Mouse (Mus musculus): Measurements from ENCODE around the gene Eloa. TPM values are rescaled to one million over a fixed set of nuclear protein-coding genes. Genes with fewer than 3 reads are reported as not detected.

Gene Eloa
- polyA plus RNA-seq, 1 experiment from 2014 or later: 39.8 TPM

DNA sequence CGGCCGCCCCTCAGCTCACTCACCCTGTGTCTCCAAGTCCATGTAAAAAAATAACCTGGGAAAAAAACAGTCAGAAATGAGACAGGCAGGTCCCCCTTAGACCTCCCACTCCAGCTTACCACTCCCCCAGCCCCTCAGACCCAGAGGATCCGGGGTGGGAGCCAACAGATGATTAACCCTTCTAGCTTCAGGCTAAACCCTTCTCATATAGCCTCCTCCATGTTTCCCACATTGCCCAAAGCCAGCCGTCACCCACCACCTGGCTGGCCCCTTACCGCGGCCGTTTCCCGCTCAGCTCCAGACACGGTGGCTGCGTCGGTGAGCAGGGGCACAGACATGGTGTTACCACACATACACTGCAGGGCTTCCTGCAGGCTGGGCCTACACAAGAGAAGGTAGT, 51.0 kb downstream of the Eloa start:
- Histone ChIP-seq H3K27me3 (ENCODE audit: control insufficient read depth, insufficient read depth, low read length) (no peaks in the 10 kb centered on the region), H3K4me2 (replicated peaks; ENCODE audit: low read depth, low read length) (no peak overlapping the region), H3K9me3 (ENCODE audit: control insufficient read depth, low read depth, low read length) (no peaks in the 10 kb centered on the region), H3K4me3 (ENCODE audit: low read depth, low read length) (no peak overlapping the region), H3K27ac (ENCODE audit: low read length) (no peak overlapping the region), H3K36me3 (ENCODE audit: control insufficient read depth, insufficient read depth, low read length) (peaks cover 45% of the 10 kb centered on the region), H3K9ac (replicated peaks; ENCODE audit: low read depth, low read length) (no peak overlapping the region), H3K4me1 (ENCODE audit: control insufficient read depth, insufficient read depth, low read length) (peaks cover 12% of the 10 kb centered on the region; the same call in 1 of the 2 replicates)
- WGBS: 84% methylated on average over 11 of the region's 11 CpGs
- ATAC-seq (ENCODE audit: insufficient number of reproducible peaks, insufficient read depth, low FRiP score, low read depth): no peak

DNA sequence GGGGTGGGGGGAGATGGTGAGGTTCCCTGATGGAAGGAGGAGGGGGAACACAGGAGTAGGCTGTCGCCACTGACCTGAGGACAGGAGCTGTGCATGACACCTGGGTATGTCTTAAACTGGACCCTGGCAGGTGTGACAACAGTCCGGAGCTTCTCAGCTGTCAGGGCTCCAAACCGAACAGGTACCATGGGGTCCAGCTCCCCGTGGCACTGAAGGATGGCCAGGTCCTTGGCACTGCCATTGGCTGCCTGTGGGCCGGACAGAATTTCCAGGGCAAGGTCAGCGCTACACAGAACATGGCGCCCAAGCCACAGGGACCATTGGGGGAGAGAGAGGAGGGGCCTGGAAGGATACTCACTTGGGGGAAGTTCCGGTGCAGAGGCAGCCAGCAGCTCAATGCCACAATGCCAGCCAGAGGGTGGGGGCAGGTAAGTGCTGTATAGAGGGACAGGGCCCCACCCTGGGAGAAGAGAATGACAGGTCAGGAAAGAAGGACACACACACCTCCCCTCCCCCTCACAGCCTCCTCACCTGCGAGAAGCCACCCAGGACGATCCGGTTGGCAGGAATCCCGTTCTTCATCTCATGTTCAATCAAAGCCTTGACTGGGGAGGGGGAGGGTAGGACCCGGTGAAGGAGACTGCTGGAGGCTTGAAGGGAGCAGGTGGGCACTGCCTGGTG, 52.4 kb downstream of the Eloa start:
- Histone ChIP-seq H3K27ac (ENCODE audit: low read length) (no peak overlapping the region), H3K27me3 (ENCODE audit: control insufficient read depth, insufficient read depth, low read length) (no peaks in the 10 kb centered on the region), H3K9ac (replicated peaks; ENCODE audit: low read depth, low read length) (no peak overlapping the region), H3K36me3 (ENCODE audit: control insufficient read depth, insufficient read depth, low read length) (peaks cover 39% of the 10 kb centered on the region), H3K4me2 (replicated peaks; ENCODE audit: low read depth, low read length) (no peak overlapping the region), H3K4me3 (ENCODE audit: low read depth, low read length) (no peak overlapping the region), H3K9me3 (ENCODE audit: control insufficient read depth, low read depth, low read length) (no peaks in the 10 kb centered on the region), H3K4me1 (ENCODE audit: control insufficient read depth, insufficient read depth, low read length) (peaks cover 17% of the 10 kb centered on the region)
- WGBS: 88% methylated on average over 11 of the region's 13 CpGs
- ATAC-seq (ENCODE audit: insufficient number of reproducible peaks, insufficient read depth, low FRiP score, low read depth): no peak

DNA sequence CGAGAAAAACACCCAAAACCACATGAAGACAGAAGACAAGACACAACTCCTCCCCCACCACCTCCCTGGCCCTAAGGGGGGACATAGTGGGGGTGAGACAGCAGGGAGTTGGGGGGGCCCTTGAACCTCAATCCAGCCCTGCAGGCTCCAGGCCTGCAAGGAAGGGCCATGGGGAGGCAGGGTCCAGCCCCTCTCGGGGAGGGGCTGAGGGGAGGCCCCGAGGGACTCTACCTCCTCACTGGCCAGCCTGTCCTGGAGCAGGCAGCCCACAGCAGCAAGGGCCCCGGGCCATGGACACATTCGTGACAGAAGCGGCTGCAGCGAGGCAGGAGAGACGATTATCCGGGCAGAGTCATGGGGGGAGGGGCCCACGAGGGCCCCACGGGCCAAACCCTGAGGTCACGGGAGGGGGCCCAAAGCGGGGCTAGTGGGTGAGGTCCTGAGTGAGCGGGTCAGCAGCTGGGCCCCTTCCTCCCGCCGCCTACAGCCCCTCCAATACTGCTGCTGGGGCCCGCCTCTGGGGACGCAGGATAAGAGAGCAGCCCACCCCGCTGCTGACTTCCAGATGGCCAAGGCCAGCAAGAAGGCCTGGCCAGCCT, 53.2 kb downstream of the Eloa start:
- ATAC-seq (ENCODE audit: insufficient number of reproducible peaks, insufficient read depth, low FRiP score, low read depth): no peak
- H3K4me3 ChIP-seq (ENCODE audit: low read depth, low read length): no peak overlapping the region
- H3K27ac ChIP-seq (ENCODE audit: low read length): no peak overlapping the region
- H3K27me3 ChIP-seq (ENCODE audit: control insufficient read depth, insufficient read depth, low read length): no peaks in the 10 kb centered on the region
- no peak overlapping the region for H3K9ac ChIP-seq (replicated peaks; ENCODE audit: low read depth, low read length)
- H3K4me2 ChIP-seq (replicated peaks; ENCODE audit: low read depth, low read length): no peak overlapping the region
- peaks cover 39% of the 10 kb centered on the region for H3K36me3 ChIP-seq (ENCODE audit: control insufficient read depth, insufficient read depth, low read length)
- H3K9me3 ChIP-seq (ENCODE audit: control insufficient read depth, low read depth, low read length): no peaks in the 10 kb centered on the region
- WGBS: 64% methylated on average over 19 of the region's 19 CpGs
- H3K4me1 ChIP-seq (ENCODE audit: control insufficient read depth, insufficient read depth, low read length): peaks cover 19% of the 10 kb centered on the region

DNA sequence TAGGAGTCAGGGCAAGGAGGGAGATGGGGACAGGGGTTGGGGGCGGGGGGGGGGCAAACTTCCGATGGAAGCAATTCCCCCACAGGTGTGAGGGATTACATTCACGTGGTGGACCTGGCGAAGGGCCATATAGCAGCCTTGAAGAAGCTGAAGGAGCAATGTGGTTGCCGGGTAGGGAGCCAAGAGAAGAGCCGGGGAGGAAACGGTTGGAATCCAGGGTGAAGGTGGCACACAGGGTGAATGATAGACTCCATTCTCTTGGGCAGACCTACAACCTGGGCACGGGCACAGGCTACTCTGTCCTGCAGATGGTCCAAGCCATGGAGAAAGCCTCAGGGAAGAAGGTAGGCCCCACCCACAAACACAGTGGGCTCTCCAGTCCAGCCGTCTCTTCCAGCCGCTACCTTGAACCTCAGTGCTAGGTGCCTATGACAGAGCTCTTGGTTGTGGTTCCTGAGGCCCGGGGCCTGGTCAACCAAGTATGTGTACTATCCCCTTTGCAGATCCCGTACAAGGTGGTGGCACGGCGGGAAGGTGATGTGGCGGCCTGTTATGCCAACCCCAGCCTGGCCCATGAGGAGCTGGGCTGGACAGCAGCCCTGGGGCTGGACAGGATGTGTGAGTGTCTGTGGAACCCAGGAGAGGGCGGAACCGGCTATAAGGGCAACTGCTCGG, 54.3 kb downstream of the Eloa start:
- Histone ChIP-seq H3K4me2 (replicated peaks; ENCODE audit: low read depth, low read length) (no peak overlapping the region), H3K27me3 (ENCODE audit: control insufficient read depth, insufficient read depth, low read length) (no peaks in the 10 kb centered on the region), H3K4me1 (ENCODE audit: control insufficient read depth, insufficient read depth, low read length) (peaks cover 19% of the 10 kb centered on the region), H3K9ac (replicated peaks; ENCODE audit: low read depth, low read length) (no peak overlapping the region), H3K4me3 (ENCODE audit: low read depth, low read length) (no peak overlapping the region), H3K36me3 (ENCODE audit: control insufficient read depth, insufficient read depth, low read length) (peaks cover 39% of the 10 kb centered on the region), H3K9me3 (ENCODE audit: control insufficient read depth, low read depth, low read length) (no peaks in the 10 kb centered on the region), H3K27ac (ENCODE audit: low read length) (no peak overlapping the region)
- no peak for ATAC-seq (ENCODE audit: insufficient number of reproducible peaks, insufficient read depth, low FRiP score, low read depth)
- 86% methylated on average over 18 of the region's 18 CpGs for WGBS

DNA sequence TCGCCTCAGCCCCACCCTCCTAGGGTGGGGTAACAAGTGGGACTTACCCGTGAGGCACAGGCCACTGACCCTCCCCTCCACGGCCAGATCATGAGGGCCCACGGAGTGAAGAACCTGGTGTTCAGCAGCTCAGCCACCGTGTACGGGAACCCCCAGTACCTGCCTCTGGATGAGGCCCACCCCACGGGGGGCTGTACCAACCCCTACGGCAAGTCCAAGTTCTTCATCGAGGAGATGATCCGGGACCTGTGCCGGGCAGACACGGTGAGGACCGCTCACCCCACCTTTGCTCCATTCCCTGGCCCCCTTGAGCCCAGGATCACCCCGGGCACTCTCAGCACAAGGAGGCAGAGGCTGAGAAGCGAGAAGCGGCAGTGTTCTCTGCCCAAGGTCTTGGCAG, 55.3 kb downstream of the Eloa start:
- peaks cover 39% of the 10 kb centered on the region for H3K36me3 ChIP-seq (ENCODE audit: control insufficient read depth, insufficient read depth, low read length)
- no peaks in the 10 kb centered on the region for H3K27me3 ChIP-seq (ENCODE audit: control insufficient read depth, insufficient read depth, low read length)
- peaks cover 13% of the 10 kb centered on the region for H3K4me1 ChIP-seq (ENCODE audit: control insufficient read depth, insufficient read depth, low read length)
- no peak overlapping the region for H3K9ac ChIP-seq (replicated peaks; ENCODE audit: low read depth, low read length)
- H3K9me3 ChIP-seq (ENCODE audit: control insufficient read depth, low read depth, low read length): no peaks in the 10 kb centered on the region
- no peak for ATAC-seq (ENCODE audit: insufficient number of reproducible peaks, insufficient read depth, low FRiP score, low read depth)
- H3K4me3 ChIP-seq (ENCODE audit: low read depth, low read length): no peak overlapping the region
- no peak overlapping the region for H3K4me2 ChIP-seq (replicated peaks; ENCODE audit: low read depth, low read length)
- 93% methylated on average over 16 of the region's 16 CpGs for WGBS
- no peak overlapping the region for H3K27ac ChIP-seq (ENCODE audit: low read length)

DNA sequence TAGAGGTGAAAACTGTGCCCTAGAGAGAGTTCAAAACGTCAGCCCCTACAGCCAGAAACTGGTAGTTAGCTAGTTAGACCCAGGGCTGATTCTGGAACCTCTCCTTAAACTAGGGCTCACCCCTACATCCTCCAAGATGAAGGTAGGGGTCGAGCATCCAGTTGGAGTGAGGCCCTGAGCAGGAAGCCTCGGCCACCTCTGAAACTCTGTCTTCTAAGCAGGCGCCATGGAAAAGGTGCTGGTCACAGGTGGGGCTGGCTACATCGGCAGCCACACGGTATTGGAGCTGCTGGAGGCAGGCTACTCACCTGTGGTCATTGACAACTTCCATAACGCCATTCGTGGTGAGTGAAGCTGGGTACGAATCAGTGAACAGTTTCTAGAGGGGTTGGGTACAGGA, 56.5 kb downstream of the Eloa start:
- ATAC-seq (ENCODE audit: insufficient number of reproducible peaks, insufficient read depth, low FRiP score, low read depth): no peak
- Histone ChIP-seq H3K36me3 (ENCODE audit: control insufficient read depth, insufficient read depth, low read length) (peaks cover 41% of the 10 kb centered on the region), H3K9ac (replicated peaks; ENCODE audit: low read depth, low read length) (no peak overlapping the region), H3K9me3 (ENCODE audit: control insufficient read depth, low read depth, low read length) (no peaks in the 10 kb centered on the region), H3K4me2 (replicated peaks; ENCODE audit: low read depth, low read length) (peak overlapping the region; percentile 94), H3K4me3 (ENCODE audit: low read depth, low read length) (no peak overlapping the region), H3K27ac (ENCODE audit: low read length) (peak overlapping the region; percentile 27; the same call in 1 of the 2 replicates), H3K27me3 (ENCODE audit: control insufficient read depth, insufficient read depth, low read length) (no peaks in the 10 kb centered on the region), H3K4me1 (ENCODE audit: control insufficient read depth, insufficient read depth, low read length) (peaks cover 8% of the 10 kb centered on the region; the same call in 1 of the 2 replicates)
- 79% methylated on average over 9 of the region's 9 CpGs for WGBS

DNA sequence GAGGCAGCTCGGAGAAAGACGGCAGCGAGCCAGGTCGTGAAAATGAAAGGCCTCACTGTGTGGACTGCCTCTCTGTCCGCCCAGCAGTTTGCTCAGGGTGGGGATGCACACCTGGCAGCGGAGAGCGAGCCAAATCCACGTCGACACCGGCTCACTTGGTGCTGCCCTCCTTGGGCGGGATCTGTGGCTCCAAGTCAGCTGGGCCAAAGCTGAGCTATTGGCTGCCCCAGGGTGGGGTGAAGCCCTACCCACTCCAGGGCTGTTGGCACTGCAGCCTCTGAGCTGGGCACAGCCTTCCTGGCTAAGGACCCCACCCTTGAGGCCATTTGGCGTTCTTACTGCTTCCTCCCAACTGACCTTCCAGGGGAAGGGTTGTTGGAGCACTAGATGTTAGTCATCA, 57.1 kb downstream of the Eloa start:
- H3K4me2 ChIP-seq (replicated peaks; ENCODE audit: low read depth, low read length): peak overlapping the region; percentile 94
- 3% methylated on average over 12 of the region's 12 CpGs for WGBS
- ATAC-seq (ENCODE audit: insufficient number of reproducible peaks, insufficient read depth, low FRiP score, low read depth): peak; percentile 29
- peak overlapping the region; percentile 54 for H3K4me3 ChIP-seq (ENCODE audit: low read depth, low read length)
- peaks cover 38% of the 10 kb centered on the region for H3K36me3 ChIP-seq (ENCODE audit: control insufficient read depth, insufficient read depth, low read length)
- peaks cover 8% of the 10 kb centered on the region; the same call in 1 of the 2 replicates for H3K4me1 ChIP-seq (ENCODE audit: control insufficient read depth, insufficient read depth, low read length)
- no peaks in the 10 kb centered on the region for H3K27me3 ChIP-seq (ENCODE audit: control insufficient read depth, insufficient read depth, low read length)
- H3K27ac ChIP-seq (ENCODE audit: low read length): peak overlapping the region; percentile 27; the same call in 1 of the 2 replicates
- H3K9me3 ChIP-seq (ENCODE audit: control insufficient read depth, low read depth, low read length): no peaks in the 10 kb centered on the region
- peak overlapping the region; percentile 63 for H3K9ac ChIP-seq (replicated peaks; ENCODE audit: low read depth, low read length)

DNA sequence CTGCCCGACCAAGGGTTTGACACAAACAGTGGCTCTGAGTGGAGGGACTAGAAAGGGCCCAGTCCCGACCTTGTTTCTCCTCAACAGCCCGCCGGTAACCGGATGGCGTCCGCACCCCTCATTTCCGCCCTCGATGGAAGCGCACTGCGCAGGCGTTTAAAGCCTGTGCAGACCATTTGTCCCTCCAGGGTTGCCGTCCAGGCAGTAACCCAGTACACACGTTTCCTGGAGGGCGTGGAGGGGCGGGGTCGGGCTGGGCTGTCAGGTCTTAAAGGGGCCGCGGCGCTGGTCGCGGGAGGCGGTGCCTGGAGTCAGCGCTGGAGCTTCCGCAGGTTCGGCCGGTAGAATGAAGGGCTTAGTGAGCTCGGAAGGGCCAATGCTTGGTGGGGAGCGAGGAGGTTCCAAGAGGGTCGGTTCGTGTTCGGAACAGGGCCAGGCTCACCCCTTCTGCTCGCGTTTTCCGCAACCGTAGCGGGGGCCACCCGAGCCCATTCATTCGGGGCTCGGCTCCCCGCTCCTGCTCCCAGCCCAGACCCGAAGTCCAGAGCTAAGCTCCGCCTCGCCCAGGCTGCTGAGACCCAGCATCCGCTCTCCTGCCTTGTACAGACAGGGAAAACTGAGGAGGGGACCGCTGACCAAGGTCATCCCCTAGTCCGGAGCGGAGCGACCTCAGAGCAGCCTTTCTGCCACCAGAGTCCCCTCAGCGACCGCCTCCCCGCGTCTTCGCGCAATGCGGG, 57.9 kb downstream of the Eloa start, which contains the start of gene Gale:
TSS of gene Gale (plus strand) at position 271 of the 737 bp plus-strand sequence.
- H3K9ac ChIP-seq (replicated peaks; ENCODE audit: low read depth, low read length): peak within 1 kb of the TSS; percentile 71
- H3K4me3 ChIP-seq (ENCODE audit: low read depth, low read length): peak within 1 kb of the TSS; percentile 54
- H3K4me1 ChIP-seq (ENCODE audit: control insufficient read depth, insufficient read depth, low read length): peaks cover 8% of the 10 kb centered on the region; the same call in 1 of the 2 replicates
- peak within 1 kb of the TSS; percentile 94 for H3K4me2 ChIP-seq (replicated peaks; ENCODE audit: low read depth, low read length)
- H3K27me3 ChIP-seq (ENCODE audit: control insufficient read depth, insufficient read depth, low read length): no peaks in the 10 kb centered on the region
- WGBS: under 1% methylated on average over 56 of the region's 56 CpGs
- H3K27ac ChIP-seq (ENCODE audit: low read length): peak within 1 kb of the TSS; percentile 81; the same call in 1 of the 2 replicates
- peaks cover 30% of the 10 kb centered on the region for H3K36me3 ChIP-seq (ENCODE audit: control insufficient read depth, insufficient read depth, low read length)
- no peaks in the 10 kb centered on the region for H3K9me3 ChIP-seq (ENCODE audit: control insufficient read depth, low read depth, low read length)
- ATAC-seq (ENCODE audit: insufficient number of reproducible peaks, insufficient read depth, low FRiP score, low read depth): peak; percentile 91
